Mouse (Mus musculus) lung, postnatal 0 days (tissue): Measurements from ENCODE around the gene Lad1.
A peak's percentile ranks its signal among the peaks of the same experiment; 100 is the strongest.

Experiments used
- CTCF ChIP-seq: IDR thresholded peaks from 2 replicates; pipeline ENCODE4 v1.5.1; 2016; ENCODE audit warnings: antibody characterized with exemption, mild to moderate bottlenecking
- EP300 ChIP-seq: IDR thresholded peaks from 2 replicates; pipeline ENCODE4 v1.6.1; 2016; ENCODE audit warnings: antibody characterized with exemption, mild to moderate bottlenecking, control low read depth

GRCm38 (mm10) chr1:135788708-135789107 lies 29.7 kb upstream of the Lad1 start:
- TF ChIP-seq CTCF (peak; percentile 64), EP300 (no peak)
